Mouse (Mus musculus): ENCODE data around the gene Vmn2r121.

Vmn2r121 gene

DNA sequence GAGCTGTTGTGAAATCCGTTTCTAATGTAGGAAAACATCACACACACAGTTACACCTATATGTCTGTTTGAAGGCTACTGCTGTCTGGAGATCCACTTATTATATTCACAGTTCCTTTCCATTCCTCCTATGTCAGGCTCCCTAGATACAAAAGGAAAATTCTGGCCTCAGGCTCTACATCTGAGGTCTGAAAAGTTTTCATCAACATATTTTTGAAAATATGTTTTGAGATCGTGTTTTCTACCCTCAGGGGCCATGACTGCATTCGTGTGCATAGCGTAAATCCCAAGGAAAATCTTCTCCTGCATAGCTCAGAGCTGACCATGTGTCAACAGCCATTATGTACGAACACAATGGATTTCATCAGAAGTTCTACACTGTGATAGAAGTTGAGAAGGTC is at the start of gene Vmn2r121:
Gene Vmn2r121 (minus strand): TSS at position 101 of the 400 bp plus-strand sequence.
- no peak for DNase-seq

Data from cerebellum, postnatal 10 days (tissue).